Mouse (Mus musculus) cerebellum, adult (tissue): Measurements from ENCODE around the gene Pygl.
"Not testable (repeated sequence)": the region's sequence is repeated elsewhere in the genome, so short reads cannot be mapped to it uniquely, and the experiment has no call there.

Source experiments
- ATAC-seq: cut with Nextera tagmentation; 2 replicates; pipeline ENCODE4 v1.9.2; 2017; ENCODE audit warnings: mild to moderate bottlenecking, moderate library complexity, mixed read lengths; ENCODE audit not compliant: insufficient number of reproducible peaks, low FRiP score, low TSS enrichment

The Pygl gene

GRCm38 (mm10) chr12:70228155-70228554, 3.1 kb downstream of the Pygl start:
- no peak for ATAC-seq

- ATAC-seq: no peak
These were observed 4.0 kb downstream of the Pygl start for GRCm38 (mm10) chr12:70227121-70227932.

- no peak for ATAC-seq
These were observed 4.6 kb downstream of the Pygl start for GRCm38 (mm10) chr12:70226655-70227054.

GRCm38 (mm10) chr12:70223331-70223730, 8.0 kb downstream of the Pygl start:
- ATAC-seq: no peak

GRCm38 (mm10) chr12:70221425-70221824, 9.9 kb downstream of the Pygl start:
- no peak for ATAC-seq

GRCm38 (mm10) chr12:70218795-70219540, 12.3 kb downstream of the Pygl start:
- no peak for ATAC-seq

GRCm38 (mm10) chr12:70216229-70216800, 15.0 kb downstream of the Pygl start:
- ATAC-seq: no peak

- ATAC-seq: no peak
These were observed 17.0 kb downstream of the Pygl start for GRCm38 (mm10) chr12:70214281-70214680.

- no peak for ATAC-seq
These were observed 17.7 kb downstream of the Pygl start for GRCm38 (mm10) chr12:70213601-70214000.

GRCm38 (mm10) chr12:70212501-70212900, 18.8 kb downstream of the Pygl start:
- no peak; the same call in 1 of the 2 replicates for ATAC-seq

- ATAC-seq: no peak
These were observed 23.1 kb downstream of the Pygl start for GRCm38 (mm10) chr12:70208214-70208613.

- no peak for ATAC-seq
These were observed 26.9 kb downstream of the Pygl start for GRCm38 (mm10) chr12:70204433-70204832.

GRCm38 (mm10) chr12:70201926-70202529, 29.3 kb downstream of the Pygl start:
- ATAC-seq: no peak

- ATAC-seq: no peak
These were observed 34.9 kb downstream of the Pygl start for GRCm38 (mm10) chr12:70196341-70196740.

GRCm38 (mm10) chr12:70195426-70195825, 35.9 kb downstream of the Pygl start:
- no peak for ATAC-seq

GRCm38 (mm10) chr12:70192267-70192727, 39.0 kb downstream of the Pygl start:
- ATAC-seq: peak; percentile 36; the same call in 1 of the 2 replicates

- no peak; the same call in 1 of the 2 replicates for ATAC-seq
These were observed 47.0 kb downstream of the Pygl start for GRCm38 (mm10) chr12:70184173-70184783.

- ATAC-seq: not testable (repeated sequence)
These were observed 47.8 kb downstream of the Pygl start for GRCm38 (mm10) chr12:70183507-70183906.

- ATAC-seq: no peak
These were observed 61.3 kb downstream of the Pygl start for GRCm38 (mm10) chr12:70169969-70170368.

- ATAC-seq: no peak
These were observed 63.3 kb downstream of the Pygl start for GRCm38 (mm10) chr12:70167950-70168349.
